Mouse (Mus musculus) stomach, postnatal 0 days (tissue): ENCODE measurements around the gene Rnps1. TPM values are rescaled to one million over a fixed set of nuclear protein-coding genes. Genes with fewer than 3 reads are reported as not detected.

Source experiments
- ATAC-seq: fragments of 200-750 bp; cut with Nextera tagmentation; 2 replicates; pipeline ENCODE4 v1.8.0; 2017; ENCODE audit not compliant: low FRiP score, low TSS enrichment
- DNase-seq: peaks from one replicate; pipeline ENCODE4 v3.0.0-alpha.2; 2016; ENCODE audit warnings: low spot score
- H3K27ac ChIP-seq: fragments of 300-500 bp; sonication (generic); replicated peaks from 2 replicates; pipeline ENCODE4 v1.5.1; 2014; ENCODE audit warnings: mild to moderate bottlenecking, control low read depth
- H3K27me3 ChIP-seq: fragments of 300-500 bp; sonication (generic); 2 replicates; pipeline ENCODE4 v1.6.1; 2014; ENCODE audit warnings: low read length; ENCODE audit not compliant: control insufficient read depth, insufficient read depth
- H3K36me3 ChIP-seq: fragments of 300-500 bp; sonication (generic); 2 replicates; pipeline ENCODE4 v1.6.1; 2014; ENCODE audit warnings: low read length, mixed read lengths; ENCODE audit not compliant: control insufficient read depth, insufficient read depth
- H3K4me1 ChIP-seq: fragments of 300-500 bp; sonication (generic); replicated peaks from 2 replicates; pipeline ENCODE4 v1.6.1; 2014; ENCODE audit warnings: antibody characterized with exemption; ENCODE audit not compliant: control insufficient read depth, insufficient read depth
- H3K4me2 ChIP-seq: fragments of 300-500 bp; sonication (generic); replicated peaks from 2 replicates; pipeline ENCODE4 v1.6.1; 2014; ENCODE audit warnings: low read depth, mild to moderate bottlenecking, control low read depth, moderate library complexity
- H3K4me3 ChIP-seq: fragments of 300-500 bp; sonication (generic); 2 replicates; pipeline ENCODE4 v1.5.1; 2014; ENCODE audit warnings: low read depth, low read length, control low read depth
- H3K9ac ChIP-seq: fragments of 300-500 bp; sonication (generic); 2 replicates; pipeline ENCODE4 v1.6.1; 2014; ENCODE audit warnings: mild to moderate bottlenecking, low read length, control low read depth, mixed read lengths
- H3K9me3 ChIP-seq: fragments of 300-500 bp; sonication (generic); 2 replicates; pipeline ENCODE4 v1.6.1; 2016; ENCODE audit warnings: low read length; ENCODE audit not compliant: control insufficient read depth
- CTCF ChIP-seq: IDR thresholded peaks from 2 replicates; pipeline ENCODE4 v1.5.1; 2016; ENCODE audit warnings: antibody characterized with exemption, low read depth, mild to moderate bottlenecking, moderate library complexity
- EP300 ChIP-seq: optimal IDR thresholded peaks from 2 replicates; pipeline ENCODE3; 2016; ENCODE audit warnings: antibody characterized with exemption
- WGBS: fragments of 180-500 bp; shearing (Covaris S2); extraction: QIAGEN DNeasy Blood & Tissue Kit; methylation state at CpG from one replicate; pipeline ENCODE4 v1.1.7; 2014; 5-methylcytosine and 5-hydroxymethylcytosine counted together
- polyA plus RNA-seq: library from polyadenylated mRNA; unstranded; fragments of >200 nt; fragmentation: Nextera tagmentation; extraction: Ambion mirVana; gene quantifications from 2 replicates; pipeline ENCODE4 v1.2.1, GENCODE M21; 2015

The Rnps1 gene
- polyA plus RNA-seq, 1 experiment from 2014 or later, result 106 TPM

- Histone ChIP-seq H3K9ac (no peak overlapping the region), H3K27me3 (no peaks in the 10 kb centered on the region), H3K4me2 (no peak overlapping the region), H3K4me3 (no peak overlapping the region), H3K4me1 (no peaks in the 10 kb centered on the region), H3K27ac (peak overlapping the region; percentile 84; the same call in 1 of the 2 replicates), H3K36me3 (peaks cover 25% of the 10 kb centered on the region), H3K9me3 (no peaks in the 10 kb centered on the region)
- TF ChIP-seq EP300 (no peak), CTCF (peak; percentile 65)
- no peak for ATAC-seq
- peak; percentile 35 for DNase-seq
- WGBS, result 52% methylated on average over 2 of the region's 2 CpGs
These were observed 26.8 kb downstream of the Rnps1 start for GRCm38 (mm10) chr17:24441148-24441547.

GRCm38 (mm10) chr17:24442107-24442506, 27.7 kb downstream of the Rnps1 start:
- H3K36me3 ChIP-seq, result peaks cover 32% of the 10 kb centered on the region
- peak; percentile 78 for ATAC-seq
- WGBS, result 63% methylated on average over 14 of the region's 14 CpGs
- no peak overlapping the region for H3K4me3 ChIP-seq
- H3K9ac ChIP-seq, result peak overlapping the region; percentile 18; the same call in 1 of the 2 replicates
- H3K4me1 ChIP-seq, result no peaks in the 10 kb centered on the region
- DNase-seq, result peak; percentile 74
- peak overlapping the region; percentile 84 for H3K27ac ChIP-seq
- no peaks in the 10 kb centered on the region for H3K9me3 ChIP-seq
- no peak for TF ChIP-seq CTCF
- TF ChIP-seq EP300, result no peak
- no peaks in the 10 kb centered on the region for H3K27me3 ChIP-seq
- H3K4me2 ChIP-seq, result peak overlapping the region; percentile 25; the same call in 1 of the 2 replicates

GRCm38 (mm10) chr17:24442632-24443155, 28.3 kb downstream of the Rnps1 start, which contains the start of gene Dnase1l2:
Dnase1l2 (minus strand) TSS chr17:24443105.
- no peak within 1 kb of the TSS for H3K4me3 ChIP-seq
- H3K27ac ChIP-seq, result peak within 1 kb of the TSS; percentile 84
- TF ChIP-seq CTCF, result no peak
- WGBS, result 56% methylated on average over 7 of the region's 7 CpGs
- H3K9me3 ChIP-seq, result no peaks in the 10 kb centered on the region
- H3K27me3 ChIP-seq, result no peaks in the 10 kb centered on the region
- H3K4me2 ChIP-seq, result peak within 1 kb of the TSS; percentile 25; the same call in 1 of the 2 replicates
- peak; percentile 41 for ATAC-seq
- H3K4me1 ChIP-seq, result no peaks in the 10 kb centered on the region
- peaks cover 29% of the 10 kb centered on the region for H3K36me3 ChIP-seq
- peak within 1 kb of the TSS; percentile 18; the same call in 1 of the 2 replicates for H3K9ac ChIP-seq
- DNase-seq, result peak; percentile 40

GRCm38 (mm10) chr17:24443409-24443808, 29.0 kb downstream of the Rnps1 start:
- Histone ChIP-seq H3K4me1 (no peaks in the 10 kb centered on the region), H3K4me2 (no peak overlapping the region), H3K27me3 (no peaks in the 10 kb centered on the region), H3K27ac (peak overlapping the region; percentile 84), H3K36me3 (peaks cover 30% of the 10 kb centered on the region), H3K9ac (no peak overlapping the region), H3K4me3 (no peak overlapping the region), H3K9me3 (no peaks in the 10 kb centered on the region)
- DNase-seq (peak; percentile 53), ATAC-seq (peak; percentile 9; the same call in 1 of the 2 replicates)
- WGBS, result 56% methylated on average over 4 of the region's 4 CpGs
- TF ChIP-seq EP300 (no peak), CTCF (no peak)

GRCm38 (mm10) chr17:24446590-24446989, 32.2 kb downstream of the Rnps1 start:
- WGBS, result 91% methylated on average over 8 of the region's 8 CpGs
- Histone ChIP-seq H3K27me3 (no peaks in the 10 kb centered on the region), H3K4me2 (no peak overlapping the region), H3K36me3 (peaks cover 46% of the 10 kb centered on the region), H3K4me1 (no peaks in the 10 kb centered on the region), H3K9me3 (no peaks in the 10 kb centered on the region), H3K27ac (no peak overlapping the region), H3K9ac (no peak overlapping the region), H3K4me3 (no peak overlapping the region)
- ATAC-seq (no peak), DNase-seq (no peak)
- TF ChIP-seq EP300, result no peak
- no peak for TF ChIP-seq CTCF

GRCm38 (mm10) chr17:24449507-24449906, 35.1 kb downstream of the Rnps1 start:
- no peaks in the 10 kb centered on the region for H3K9me3 ChIP-seq
- H3K4me2 ChIP-seq, result no peak overlapping the region
- H3K4me1 ChIP-seq, result no peaks in the 10 kb centered on the region
- H3K27ac ChIP-seq, result no peak overlapping the region
- H3K36me3 ChIP-seq, result peaks cover 43% of the 10 kb centered on the region
- no peak overlapping the region for H3K4me3 ChIP-seq
- H3K27me3 ChIP-seq, result no peaks in the 10 kb centered on the region
- DNase-seq (no peak), ATAC-seq (no peak)
- no peak overlapping the region for H3K9ac ChIP-seq
- 91% methylated on average over 6 of the region's 6 CpGs for WGBS
- no peak for TF ChIP-seq CTCF
- TF ChIP-seq EP300, result no peak
